Mouse (Mus musculus) thymus, postnatal 25 days (tissue): Measurements from ENCODE around the gene Csrnp1.

Experiments
- DNase-seq: peaks from one replicate; pipeline ENCODE4 v3.0.0; 2022

Gene Csrnp1

DNA sequence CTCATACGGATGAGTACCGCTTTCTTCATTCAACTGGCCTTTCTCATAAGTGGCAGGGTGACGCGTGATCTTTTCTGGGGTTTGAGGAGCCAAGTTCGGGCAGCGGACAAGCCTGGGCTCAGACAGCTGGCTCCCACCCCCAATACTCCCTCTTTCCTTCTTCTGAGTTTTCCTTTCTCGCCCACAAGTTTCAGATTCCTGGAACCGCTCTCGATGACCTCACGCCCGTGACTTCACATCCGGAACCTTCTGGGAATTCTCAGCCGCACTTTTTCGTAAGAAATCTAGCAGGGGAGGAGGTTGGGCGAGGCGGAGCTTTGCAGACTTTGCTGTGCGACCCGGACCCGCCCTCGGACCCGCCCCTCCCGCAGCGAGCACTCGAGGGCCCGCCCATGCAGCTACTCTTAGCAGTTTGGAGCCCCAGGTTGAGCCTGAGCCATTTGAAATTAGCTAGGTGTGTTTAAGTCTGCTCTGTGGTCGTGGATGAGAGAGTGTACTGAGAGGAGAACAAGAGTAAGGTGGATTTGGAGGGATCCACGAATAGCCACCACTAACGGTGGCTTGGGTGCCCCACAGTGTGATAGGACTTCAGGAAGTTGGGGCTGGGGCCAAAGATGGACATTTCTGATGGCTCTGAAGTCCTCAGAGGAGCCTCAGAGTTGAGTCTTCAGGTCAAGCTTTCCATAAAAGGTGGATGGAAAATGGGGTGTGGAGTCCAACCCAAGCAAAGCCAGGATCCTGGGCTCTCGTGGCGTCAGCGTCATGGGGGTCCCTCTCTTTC, 17.7 kb upstream of the Csrnp1 start:
- DNase-seq = peak; percentile 81

DNA sequence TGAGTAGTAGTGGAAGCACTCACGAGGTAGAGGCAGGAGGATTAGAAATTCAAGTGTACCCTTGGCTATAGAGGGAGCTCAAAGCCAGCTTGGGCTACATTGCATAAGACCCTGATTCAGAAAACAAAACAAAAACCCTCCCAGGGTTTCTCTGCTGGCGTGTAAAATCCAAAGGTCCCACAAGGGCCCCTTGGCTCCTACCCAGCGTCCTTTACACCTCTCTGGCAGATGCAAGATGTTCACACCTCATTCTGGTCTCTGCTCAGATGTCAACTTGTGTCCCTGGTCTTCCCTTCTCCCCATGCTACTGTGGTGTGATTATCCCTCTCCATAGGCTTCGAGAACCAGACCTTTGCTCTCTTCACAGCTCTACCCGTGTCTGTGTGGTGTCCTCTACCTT, 16.3 kb upstream of the Csrnp1 start:
- DNase-seq = no peak

DNA sequence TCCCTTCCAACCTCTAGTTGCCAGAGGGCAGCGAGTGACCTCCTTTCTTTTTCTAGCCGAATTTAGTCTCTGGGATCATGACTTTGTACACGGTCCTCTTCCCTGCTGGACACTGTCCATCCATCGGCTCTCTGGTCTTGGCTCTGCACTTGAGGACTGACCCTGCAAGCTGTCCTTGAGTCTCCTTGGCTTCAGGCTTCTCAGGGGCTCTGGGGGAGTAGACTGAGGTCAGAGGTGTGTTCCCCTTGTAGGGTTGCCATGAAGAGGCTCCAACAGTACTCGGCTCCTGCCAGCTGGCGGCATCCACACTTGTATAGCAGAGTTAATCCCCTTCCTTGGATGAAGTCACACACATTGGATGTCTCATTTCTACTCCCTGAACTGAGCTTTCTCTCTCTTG, 15.2 kb upstream of the Csrnp1 start:
- DNase-seq = no peak

DNA sequence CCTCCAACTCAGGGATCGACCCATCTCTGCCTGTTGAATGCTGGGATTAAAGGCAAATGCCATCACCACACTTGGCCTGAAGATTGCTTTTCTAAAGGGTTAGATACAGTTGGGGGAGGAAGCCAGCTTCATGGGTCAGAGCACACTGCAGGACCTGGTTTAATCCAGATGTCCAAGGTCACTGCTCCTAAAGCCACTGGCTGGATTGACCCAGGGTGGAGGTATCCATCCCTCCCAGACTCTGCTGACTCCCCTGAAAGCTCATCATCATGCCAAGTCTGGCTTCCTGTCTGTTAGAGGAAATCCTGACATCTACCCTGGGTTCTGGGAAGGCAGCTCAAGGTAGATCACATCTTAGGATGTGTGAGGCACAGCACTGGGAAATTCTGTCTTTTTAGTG, 14.3 kb upstream of the Csrnp1 start:
- DNase-seq = no peak

DNA sequence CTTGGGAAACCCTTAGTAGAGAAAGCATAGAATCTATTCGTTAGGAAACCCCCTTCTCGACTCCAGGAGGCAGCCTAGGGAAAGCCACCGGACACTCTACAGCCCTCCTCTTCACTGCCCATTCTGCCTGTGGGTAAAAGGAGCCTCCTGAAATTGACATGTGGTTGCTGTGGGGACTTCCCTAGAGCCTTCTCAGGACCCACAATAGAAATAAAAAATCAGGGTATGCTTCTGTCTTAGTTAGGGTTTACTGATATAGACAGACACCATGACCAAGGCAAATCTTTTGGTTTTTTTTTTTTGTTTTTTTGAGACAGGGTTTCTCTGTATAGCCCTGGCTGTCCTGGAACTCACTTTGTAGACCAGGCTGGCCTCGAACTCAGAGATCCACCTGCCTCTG, 11.6 kb upstream of the Csrnp1 start:
- DNase-seq = no peak

DNA sequence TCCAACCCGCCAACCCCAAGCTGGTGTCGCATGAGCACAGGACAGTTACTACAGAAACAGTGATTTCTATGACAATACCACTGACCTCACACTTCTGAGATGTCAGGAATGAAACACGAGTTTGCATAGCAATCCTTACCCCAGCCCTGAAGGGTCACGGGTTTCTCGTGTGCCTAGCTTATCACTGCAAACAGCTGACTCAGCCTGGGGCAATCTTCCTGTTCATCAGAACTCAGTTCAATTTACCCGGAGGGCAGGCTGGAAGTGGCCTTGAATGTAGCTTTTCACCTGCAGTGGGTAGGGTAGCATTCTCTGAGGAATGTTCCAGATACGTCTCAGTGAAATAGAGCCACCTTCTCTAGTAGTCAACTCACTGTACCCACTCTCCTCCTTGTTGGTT, 9.7 kb upstream of the Csrnp1 start:
- DNase-seq = no peak

DNA sequence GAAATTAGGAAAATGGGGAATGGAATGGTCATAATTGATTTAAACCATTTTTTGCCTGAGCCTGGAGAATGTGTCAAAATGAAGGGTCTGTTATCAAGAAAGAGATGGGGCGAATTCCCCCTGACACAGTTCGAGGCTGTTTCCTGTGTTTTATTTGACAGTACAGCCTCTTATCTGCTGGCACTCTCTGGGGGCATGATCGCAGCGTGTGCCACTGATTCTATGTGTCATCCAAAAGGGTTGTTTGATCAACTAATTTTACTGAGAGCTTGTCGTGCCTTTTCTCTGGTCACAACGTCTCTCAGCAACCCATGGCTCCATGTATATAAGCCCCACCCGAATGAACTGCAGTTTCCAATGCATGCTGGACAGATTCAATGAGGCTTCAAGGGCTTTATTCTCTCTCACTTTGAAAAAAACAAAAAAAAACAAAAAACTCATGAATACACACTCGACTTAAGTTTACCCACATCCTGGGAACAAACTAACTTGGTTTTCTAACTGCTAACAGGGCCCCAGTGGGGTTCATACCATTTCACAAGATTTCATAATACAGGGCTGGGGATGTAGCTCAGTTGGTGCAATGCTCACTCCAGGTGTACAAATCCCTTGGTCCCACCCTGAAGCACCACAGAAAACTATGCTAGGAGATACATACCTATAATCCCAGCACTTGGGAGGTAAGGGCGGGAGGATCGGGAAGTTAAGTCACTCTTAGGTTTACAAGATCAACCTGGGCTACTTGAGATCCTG, 8.8 kb upstream of the Csrnp1 start:
- DNase-seq = peak; percentile 42

DNA sequence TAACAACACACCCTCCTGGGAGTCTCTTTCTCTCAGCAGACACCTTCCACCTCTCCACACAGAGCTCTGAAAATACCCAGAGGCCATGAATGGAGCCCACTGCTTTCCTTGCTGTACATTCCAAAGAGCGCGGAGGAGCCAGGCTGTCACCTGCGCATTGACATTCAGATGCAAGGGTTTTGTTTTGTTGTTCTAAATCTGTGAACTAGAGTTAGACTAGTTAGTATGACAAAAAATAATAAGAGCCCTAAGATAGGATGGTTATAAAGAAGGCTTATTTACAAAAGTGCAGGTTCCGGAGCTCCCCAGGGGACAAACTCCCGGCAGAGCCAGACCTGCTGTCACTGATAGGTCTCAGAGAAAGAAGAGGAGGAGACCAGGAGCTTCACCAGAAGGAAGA, 6.9 kb upstream of the Csrnp1 start:
- DNase-seq = no peak

DNA sequence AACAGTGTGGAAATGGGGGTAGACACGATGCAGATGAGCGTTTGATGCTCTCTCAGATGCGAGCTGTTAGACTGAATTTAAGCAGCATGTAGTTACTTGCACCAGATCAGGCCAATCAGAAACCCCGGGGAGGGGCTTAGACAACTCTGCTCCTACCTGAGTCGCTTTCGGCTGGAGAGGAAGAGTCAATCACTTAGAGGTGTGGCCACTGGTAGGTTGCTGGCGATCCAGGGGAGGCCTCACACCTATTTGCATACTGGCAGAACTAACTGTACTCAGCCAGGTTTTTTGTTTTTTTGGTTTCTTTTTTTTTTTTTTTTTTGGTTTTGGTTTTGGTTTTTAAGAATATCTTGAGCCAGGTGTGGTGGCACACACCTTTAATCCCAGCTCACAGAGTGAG, 3.8 kb upstream of the Csrnp1 start:
- DNase-seq = no peak

DNA sequence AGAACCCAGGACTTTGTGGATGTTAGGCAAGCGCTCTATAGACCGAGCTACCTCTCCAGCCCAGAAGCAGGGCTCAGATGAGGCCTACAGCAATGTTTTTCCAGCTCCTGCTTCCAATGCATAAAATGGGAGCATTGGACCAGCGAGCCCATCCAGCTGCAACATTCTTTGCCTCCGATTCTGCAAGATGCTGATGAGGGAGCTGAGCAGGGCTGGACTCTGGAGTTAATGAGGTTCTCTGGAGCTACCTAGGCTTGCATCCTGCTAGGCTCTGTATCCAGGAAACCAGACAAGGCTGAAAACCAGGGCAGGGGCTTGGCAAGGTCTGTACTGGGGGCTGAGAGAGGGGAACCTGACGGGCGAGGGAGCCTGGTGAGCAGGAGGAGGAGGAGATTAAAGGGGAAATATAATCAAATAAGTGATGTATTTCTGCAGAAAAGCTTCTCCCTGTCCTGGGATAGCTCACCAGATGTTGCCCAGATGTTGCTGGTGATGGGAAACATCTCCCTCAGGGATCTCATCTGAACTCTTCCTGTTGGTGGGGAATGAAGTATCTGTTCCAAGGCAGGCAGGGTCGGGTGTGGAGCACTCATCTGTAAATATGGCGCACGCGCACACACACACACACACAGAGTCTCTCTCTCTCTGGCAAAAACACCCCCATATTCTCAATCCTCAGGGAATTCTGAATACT, 1.6 kb upstream of the Csrnp1 start:
- DNase-seq = no peak

DNA sequence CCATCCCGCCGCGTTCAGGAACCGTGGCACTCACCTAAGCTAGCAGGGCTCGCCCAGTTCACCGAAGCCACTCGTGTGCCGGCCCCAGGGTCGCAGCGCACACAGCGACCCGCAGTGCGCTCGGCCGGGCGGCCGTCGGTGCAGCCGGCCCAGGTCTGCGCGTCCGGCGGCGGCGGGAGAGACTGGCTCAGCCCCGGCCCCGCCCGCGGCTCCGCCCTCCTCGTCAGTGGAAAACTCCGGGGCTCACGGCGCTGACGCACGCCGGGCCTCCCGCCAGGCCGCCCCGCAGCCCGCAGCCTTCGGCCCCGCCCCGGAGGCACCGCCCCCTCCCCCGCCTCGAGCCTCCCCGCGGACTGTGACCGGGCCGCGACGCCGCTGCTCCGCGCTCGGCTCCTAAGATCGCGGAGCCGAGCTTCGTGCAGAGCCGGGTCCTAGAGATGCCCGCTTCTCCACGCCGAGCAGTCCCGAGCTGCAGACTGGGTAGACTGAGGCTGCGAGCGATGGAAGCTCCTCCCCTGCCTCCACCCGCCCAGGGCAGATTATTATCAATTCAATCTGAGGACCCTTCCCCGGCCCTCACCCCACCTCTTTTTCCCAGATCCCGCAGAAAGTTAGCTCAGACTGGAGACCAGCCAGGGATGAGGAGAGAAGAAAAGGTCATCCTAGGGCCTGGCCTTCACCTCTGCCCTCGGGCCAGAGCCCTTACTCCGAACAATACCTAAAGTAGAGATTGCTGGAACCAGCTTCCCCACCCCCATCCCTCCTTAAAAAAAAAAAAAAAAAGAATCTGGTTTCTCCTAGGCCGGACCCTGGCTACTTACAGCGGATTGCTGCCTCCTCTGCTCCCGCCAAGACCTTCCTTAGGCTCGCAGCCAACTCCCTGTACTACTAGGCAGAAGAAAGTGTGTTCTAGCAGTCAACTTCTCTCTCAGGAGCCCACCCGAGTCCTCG, 598 bp downstream of the Csrnp1 start:
- DNase-seq = peak; percentile 90

DNA sequence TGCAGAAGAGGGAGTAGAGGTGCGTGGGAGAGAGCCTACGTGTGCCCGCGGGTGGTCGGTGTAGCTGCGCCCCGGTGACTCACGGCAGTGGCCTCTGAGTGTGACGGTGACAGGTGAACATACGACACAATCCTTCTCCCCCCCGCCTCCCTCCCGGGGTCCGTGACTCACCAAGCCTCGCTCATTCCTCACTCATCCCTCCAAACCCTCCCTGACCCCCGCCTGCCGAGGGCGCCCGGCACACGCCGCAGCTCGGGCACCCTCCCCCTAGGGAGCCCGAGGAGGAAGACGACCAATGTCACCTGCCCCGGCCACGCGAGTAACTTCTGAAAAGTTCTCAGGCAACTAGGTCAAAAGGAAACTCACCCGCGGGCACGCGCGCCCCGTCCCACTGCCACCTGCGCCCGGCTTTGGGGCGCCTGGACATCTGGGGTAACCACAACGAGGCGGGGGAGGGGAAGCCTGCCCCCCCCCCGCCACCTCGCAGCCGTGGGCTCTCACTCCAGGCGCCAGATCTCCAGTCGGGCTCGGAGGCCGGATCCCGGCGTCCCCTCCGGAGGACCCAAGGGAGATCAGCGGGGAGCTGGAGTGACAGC, 1.4 kb downstream of the Csrnp1 start:
- peak; percentile 85 for DNase-seq

DNA sequence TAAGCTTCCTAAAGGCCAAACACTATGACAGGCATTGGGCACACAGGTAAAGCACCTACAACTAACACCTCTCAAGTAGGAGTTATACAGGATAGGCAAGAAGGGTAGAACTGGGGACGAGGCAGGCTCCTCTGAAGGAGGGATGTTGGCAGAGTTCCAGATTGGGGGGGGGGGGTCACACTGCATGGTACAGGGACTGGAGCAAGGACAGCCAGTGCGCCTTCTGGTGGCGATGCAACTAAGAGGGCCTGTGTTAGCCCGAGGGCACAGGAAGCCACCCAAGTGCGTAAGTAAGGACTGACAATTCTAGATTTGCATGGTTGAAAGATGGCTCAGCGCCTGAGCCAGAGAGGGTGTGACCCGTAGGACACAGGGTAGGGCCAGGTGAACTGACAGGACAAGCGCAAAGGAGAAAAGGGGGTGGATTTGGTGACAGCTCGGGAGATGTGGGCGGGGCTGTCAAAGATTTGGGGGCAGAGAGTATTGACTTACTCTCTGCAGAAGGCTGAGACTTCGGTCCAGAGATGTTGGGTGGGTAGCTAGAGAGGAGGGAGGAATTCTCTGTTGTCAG, 2.1 kb downstream of the Csrnp1 start:
- peak; percentile 89 for DNase-seq

DNA sequence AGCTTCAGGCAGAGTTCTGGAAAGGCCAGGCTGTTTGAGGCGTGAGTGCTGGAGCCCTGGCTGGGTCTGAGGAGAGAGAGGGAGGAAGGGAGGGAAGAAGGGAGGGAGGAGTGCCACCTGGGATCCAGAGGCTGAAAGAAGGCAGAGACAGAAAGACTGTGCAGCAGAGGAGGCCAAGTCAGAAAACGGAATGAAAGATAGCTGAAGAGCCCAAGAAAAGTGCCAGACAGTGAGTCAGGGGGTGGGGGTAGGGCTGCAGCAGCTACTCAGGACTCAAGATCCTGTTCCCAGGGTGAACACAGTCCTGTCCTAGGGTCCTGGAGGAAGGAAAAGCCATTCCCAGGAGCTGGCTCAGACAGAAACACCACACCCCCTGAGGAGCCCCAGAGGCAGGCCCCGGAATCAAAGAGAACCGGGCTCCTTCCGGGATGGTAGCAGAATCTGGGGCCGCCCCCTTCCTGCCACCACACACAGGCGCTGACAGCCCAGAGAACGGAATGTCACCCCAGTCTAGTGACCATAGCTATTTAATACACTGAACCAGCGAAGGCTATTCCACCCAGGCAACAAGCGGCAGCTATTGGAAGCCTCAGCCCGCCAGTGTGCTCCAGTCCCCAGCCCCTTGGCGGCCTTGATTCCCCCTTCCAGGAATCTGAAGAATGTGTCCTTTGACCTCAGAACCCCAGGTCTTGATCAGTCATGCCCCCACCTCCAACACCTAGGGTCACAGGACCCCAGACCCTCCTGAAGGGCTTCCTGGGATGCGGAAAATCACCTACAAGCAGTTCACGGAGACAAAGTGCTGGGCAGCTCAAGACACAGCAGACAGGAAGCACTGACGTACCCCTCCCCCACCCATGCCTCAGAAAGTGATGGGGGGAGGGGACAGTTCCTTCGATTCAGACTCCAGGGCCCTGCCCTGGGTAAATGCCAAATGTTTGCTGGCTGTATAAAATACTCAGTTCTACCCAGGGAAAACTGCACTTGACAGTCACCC, 3.0 kb downstream of the Csrnp1 start:
- DNase-seq = peak; percentile 87

DNA sequence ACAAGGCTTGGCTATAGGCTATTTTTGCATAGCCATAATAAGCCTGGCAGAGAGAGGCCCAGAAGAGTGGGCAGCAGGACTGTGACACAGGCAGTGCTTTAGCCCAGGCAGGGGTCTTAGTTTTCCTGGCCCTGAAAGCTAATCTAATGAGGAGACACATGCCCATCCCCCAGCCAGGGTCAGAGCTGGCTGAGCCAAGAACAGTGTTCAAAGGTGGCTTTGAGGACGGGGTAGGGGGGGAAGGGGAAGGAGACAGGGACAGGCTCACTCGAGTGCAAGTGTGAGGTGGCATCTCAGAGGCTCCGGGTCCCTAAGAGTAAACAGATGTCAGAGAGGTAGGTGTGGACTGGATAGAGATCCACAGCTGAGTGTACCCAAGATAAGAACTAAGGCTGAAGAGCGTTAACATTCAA, 3.7 kb downstream of the Csrnp1 start:
- peak; percentile 42 for DNase-seq

DNA sequence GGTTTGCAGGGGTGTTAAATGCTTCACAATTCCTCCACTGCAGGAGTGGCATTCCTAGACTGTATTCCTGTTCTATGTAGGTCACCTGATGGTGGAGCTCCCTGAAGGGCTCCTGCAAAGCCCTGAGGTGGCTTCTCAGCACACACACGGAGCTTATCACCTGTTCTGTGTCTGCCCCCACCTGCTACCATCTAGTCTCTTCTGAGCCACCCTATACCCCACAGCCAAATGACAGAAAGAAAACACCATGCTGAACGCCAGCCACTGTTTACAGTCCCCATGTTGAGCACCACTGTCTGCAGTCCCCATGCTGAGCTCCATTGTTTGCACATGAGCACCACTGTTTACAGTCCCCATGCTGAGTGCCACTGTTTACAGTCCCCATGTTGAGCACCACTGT, 4.7 kb downstream of the Csrnp1 start:
- DNase-seq = peak; percentile 39

DNA sequence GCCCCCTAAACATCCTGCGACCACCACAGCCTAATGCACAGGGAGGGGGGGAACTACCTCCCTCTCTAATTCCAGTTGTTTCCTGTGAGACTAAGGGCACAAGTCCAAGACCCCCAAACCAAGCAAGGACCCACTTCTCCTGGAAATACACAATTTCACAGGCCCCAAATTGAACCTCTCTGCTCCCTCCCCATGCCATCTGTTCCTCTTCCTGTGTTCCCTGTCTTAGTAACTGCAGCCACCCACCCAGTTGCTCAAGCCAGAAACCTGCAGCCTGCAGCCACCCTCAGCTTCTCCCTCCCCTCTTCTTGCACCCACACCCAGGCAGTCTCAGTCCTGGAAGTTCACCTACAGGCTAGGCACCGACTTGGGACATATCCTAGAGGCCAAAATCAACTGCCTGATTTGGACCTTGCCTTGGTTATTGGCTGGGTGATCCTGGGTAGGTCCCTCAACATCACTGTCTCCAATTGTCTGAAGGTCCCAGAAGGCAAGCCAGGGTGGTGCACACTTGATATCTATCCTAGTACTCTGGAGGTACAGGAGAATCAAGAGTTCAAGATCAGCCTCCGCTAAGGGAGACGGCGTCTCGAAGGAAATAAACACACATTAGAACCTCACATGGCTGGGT, 5.5 kb downstream of the Csrnp1 start:
- DNase-seq = peak; percentile 51

DNA sequence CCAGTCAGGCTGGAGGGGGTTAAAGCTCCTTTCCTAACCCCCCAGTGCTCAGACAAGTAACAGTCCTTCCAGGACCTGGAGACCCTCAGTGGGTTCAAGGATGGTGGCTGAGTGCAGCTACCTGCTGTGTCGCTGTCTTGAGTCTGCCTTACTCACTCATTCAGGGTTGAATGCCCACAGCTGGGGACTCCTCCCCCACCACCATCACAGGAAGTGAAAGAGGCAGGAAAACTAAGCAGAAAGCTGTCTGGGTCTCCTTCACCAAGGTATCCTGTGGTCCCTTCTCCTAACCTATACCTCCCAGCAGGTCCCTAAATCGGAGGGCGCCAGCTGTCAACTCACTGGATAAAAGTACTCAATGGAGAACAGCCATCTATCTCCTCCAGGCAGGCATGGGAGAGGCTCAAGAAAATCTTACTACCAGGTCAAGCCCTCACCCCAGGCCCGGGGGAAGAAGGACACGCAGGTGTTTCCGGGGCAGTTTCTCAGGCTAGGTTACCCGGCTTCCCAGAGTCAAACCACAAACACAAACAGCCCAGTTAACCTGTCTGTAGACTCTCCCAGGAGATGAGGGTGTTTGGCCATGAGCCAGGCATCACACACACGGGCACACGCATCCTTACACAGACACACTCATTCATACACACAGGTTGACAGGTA, 6.2 kb downstream of the Csrnp1 start:
- peak; percentile 86 for DNase-seq

DNA sequence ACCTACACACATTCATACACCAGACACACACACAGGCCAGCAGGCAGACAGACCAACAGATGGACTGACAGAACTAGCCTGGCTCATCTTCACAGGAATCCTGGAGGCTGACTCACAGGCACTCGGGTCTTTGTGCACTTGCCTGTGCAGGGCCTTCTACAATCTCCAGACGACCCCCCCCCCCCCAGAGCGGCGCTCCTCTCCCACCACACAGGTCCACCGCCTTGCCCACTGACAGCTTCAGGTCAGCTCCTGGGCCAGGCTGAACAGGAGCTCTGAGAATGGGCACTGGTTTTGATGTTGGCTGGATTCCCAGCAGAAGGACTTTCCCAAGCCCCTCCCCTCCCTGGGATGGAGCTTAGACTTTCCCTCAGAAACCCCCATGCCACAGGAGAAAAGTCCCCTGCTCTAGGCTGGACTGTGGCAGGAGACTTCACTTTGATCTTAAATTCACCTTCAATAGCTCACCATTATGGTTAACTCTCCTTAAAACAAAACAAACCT, 6.8 kb downstream of the Csrnp1 start:
- no peak for DNase-seq
